Mouse (Mus musculus) heart, embryonic 11.5 days (tissue): ENCODE data around the gene 9930021J03Rik. TPM values are rescaled to one million over a fixed set of nuclear protein-coding genes. Genes with fewer than 3 reads are reported as not detected.

ENCODE experiments used
- ATAC-seq: fragments of 200-750 bp; cut with Nextera tagmentation; replicated peaks from 2 replicates; pipeline ENCODE4 v1.8.0; 2017; ENCODE audit warnings: moderate library complexity; ENCODE audit not compliant: insufficient number of reproducible peaks, low FRiP score, low TSS enrichment
- H3K27ac ChIP-seq: fragments of 300-500 bp; sonication (generic); 2 replicates; pipeline ENCODE4 v1.5.1; 2014; ENCODE audit warnings: mild to moderate bottlenecking, low read depth, low read length
- H3K27me3 ChIP-seq: fragments of 300-500 bp; sonication (generic); 2 replicates; pipeline ENCODE4 v1.6.1; 2014; ENCODE audit warnings: mild to moderate bottlenecking, low read length, mixed read lengths; ENCODE audit not compliant: control insufficient read depth, insufficient read depth
- H3K36me3 ChIP-seq: fragments of 300-500 bp; sonication (generic); 2 replicates; pipeline ENCODE4 v1.6.1; 2014; ENCODE audit warnings: mild to moderate bottlenecking, low read length, moderate library complexity, mixed read lengths; ENCODE audit not compliant: control insufficient read depth, insufficient read depth
- H3K4me1 ChIP-seq: fragments of 300-500 bp; sonication (generic); 2 replicates; pipeline ENCODE4 v1.6.1; 2014; ENCODE audit warnings: low read length; ENCODE audit not compliant: control insufficient read depth, insufficient read depth
- H3K4me2 ChIP-seq: fragments of 300-500 bp; sonication (generic); 2 replicates; pipeline ENCODE4 v1.6.1; 2014; ENCODE audit warnings: mild to moderate bottlenecking, moderate library complexity
- H3K4me3 ChIP-seq: fragments of 300-500 bp; sonication (generic); 2 replicates; pipeline ENCODE4 v1.5.1; 2014; ENCODE audit warnings: low read depth, low read length
- H3K9ac ChIP-seq: fragments of 300-500 bp; sonication (generic); 2 replicates; pipeline ENCODE4 v1.6.1; 2014; ENCODE audit warnings: mild to moderate bottlenecking, low read depth, low read length, moderate library complexity
- H3K9me3 ChIP-seq: fragments of 300-500 bp; sonication (generic); replicated peaks from 2 replicates; pipeline ENCODE4 v1.6.1; 2016; ENCODE audit warnings: low read length; ENCODE audit not compliant: control insufficient read depth
- WGBS: fragments of 180-500 bp; shearing (Covaris S2); extraction: QIAGEN DNeasy Blood & Tissue Kit; methylation state at CpG from one replicate; pipeline ENCODE4 v1.1.7; 2014; ENCODE audit not compliant: insufficient replicate concordance; 5-methylcytosine and 5-hydroxymethylcytosine counted together
- polyA plus RNA-seq: library from polyadenylated mRNA; unstranded; fragments of >200 nt; fragmentation: Nextera tagmentation; extraction: Ambion mirVana; gene quantifications from 2 replicates; pipeline ENCODE4 v1.2.1, GENCODE M21; 2014

The 9930021J03Rik gene
- polyA plus RNA-seq, 1 experiment from 2014 or later: 6.0 TPM

DNA sequence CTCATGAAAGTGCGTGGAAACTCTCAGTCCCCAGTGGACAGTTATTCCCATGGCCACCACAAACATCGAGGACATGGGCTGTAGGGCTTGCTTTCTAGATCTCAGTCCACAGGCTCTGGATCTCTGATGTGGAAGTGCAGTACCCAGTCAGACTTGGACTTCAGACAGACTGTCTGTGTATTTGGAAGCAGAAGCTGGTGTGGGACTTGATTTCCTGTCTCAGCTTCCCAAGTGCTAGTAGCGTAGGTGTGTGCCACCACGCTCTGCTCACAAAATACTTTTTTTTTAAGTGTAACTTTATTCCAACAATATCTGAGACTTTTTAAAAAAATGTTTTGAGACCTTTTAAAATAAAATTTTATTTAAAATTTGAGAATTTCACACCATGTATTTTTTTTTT is 109.5 kb downstream of the 9930021J03Rik start:
- Histone ChIP-seq H3K27me3 (no peaks in the 10 kb centered on the region), H3K9ac (no peak overlapping the region), H3K36me3 (no peaks in the 10 kb centered on the region), H3K4me2 (no peak overlapping the region), H3K27ac (no peak overlapping the region), H3K9me3 (no peaks in the 10 kb centered on the region), H3K4me3 (no peak overlapping the region), H3K4me1 (peaks cover 5% of the 10 kb centered on the region; the same call in 1 of the 2 replicates)
- WGBS: 90% methylated on average over 4 of the region's 4 CpGs
- no peak for ATAC-seq

DNA sequence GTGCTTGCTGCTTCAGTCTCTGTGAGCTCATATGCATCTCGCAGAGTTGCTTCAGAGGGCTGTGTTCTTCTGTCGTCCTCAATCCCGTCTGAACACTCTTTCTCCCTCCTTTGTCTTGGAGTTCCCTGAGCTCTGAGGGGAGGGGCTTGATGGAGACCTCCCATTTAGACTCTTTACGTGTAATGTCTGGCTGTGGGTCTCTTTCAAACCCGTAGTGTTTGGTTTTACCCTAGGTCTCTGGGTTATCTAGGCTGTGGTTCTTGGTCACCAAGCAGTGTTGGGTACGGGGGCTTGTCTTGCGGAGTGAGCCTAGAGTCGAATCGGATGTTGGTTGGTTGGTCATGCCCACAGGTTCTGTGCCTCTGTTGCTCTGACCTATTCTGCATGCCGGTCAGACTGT is 110.7 kb downstream of the 9930021J03Rik start:
- 87% methylated on average over 10 of the region's 10 CpGs for WGBS
- Histone ChIP-seq H3K36me3 (no peaks in the 10 kb centered on the region), H3K9ac (no peak overlapping the region), H3K4me1 (peaks cover 5% of the 10 kb centered on the region; the same call in 1 of the 2 replicates), H3K9me3 (no peaks in the 10 kb centered on the region), H3K27me3 (no peaks in the 10 kb centered on the region), H3K27ac (no peak overlapping the region), H3K4me2 (no peak overlapping the region), H3K4me3 (no peak overlapping the region)
- ATAC-seq: no peak

DNA sequence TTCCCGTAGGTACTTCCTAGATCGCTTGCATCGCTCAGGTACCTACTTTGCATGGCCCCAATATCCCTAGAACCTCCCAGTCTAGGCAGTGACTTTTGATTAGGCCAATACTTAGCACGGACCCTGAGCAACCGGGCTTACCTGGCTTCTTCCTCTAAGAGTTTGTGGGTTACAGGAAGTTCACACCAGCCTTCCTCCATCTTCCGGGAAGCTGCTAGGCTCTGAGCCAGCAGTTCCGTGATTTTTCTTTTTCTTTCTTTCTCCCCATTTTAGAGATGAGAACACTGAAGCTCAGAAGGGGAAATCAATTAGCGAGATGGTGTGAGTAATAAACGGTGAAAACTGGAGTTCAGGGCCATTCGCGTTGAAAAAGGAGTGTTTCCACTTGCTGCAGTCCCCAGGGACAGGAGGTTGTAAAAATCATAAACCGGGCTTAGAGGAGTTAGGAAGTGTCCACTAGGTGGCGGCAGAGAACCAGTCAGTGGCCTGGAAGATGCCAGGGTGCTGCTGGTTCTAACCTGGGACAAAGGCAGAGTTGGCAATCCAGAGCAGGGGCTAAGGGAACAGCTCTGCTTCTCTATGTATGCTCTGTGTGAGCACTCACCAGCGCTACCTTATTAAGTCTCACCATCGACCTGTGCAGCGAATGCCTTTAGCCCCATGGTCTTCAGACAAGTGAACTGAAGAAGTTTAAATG is 121.8 kb downstream of the 9930021J03Rik start:
- no peaks in the 10 kb centered on the region for H3K4me1 ChIP-seq
- no peaks in the 10 kb centered on the region for H3K27me3 ChIP-seq
- 0 out of 2 replicates have a peak, but pooled peaks cover 4% of the 10 kb centered on the region for H3K9me3 ChIP-seq
- H3K9ac ChIP-seq: no peak overlapping the region
- no peak overlapping the region for H3K27ac ChIP-seq
- no peak overlapping the region for H3K4me3 ChIP-seq
- H3K36me3 ChIP-seq: no peaks in the 10 kb centered on the region
- 52% methylated on average over 16 of the region's 16 CpGs for WGBS
- ATAC-seq: no peak
- H3K4me2 ChIP-seq: no peak overlapping the region

DNA sequence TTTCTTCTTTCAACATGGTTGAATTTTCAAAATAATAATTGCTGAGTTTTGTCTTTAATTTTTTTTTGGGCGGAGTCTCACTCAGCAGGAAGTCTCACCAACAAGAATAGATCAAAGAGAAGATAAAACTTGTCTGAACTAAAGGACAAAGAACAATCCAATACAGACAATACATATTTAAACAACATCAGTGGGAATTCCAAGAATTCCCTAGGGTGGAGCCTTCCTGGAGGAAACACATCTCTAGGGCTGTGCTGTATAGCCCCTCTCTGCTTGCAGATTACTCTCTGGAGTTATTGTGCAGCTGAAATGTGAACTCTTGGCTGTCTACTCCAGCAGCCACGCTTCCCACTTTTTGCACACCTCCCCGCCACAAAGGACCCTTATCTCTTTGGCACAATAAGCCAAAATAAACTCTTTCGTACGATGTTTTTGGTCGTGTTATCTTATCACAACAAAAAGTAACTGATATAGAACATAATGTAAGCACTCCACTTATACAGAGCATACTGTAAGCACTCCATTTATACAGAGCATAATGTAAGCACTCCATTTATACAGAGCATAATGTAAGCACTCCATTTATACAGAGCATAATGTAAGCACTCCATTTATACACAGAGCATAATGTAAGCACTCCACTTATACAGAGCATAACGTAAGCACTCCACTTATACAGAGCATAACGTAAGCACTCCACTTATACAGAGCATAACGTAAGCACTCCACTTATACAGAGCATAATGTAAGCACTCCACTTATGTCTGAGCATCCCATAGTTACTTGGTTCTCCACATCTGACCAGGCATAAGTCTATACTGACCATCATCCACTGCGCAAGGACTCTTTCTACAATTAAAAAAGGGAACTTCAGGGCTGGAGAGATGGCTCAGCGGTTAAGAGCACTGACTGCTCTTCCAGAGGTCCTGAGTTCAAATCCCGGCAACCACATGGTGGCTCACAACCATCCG is 125.3 kb downstream of the 9930021J03Rik start:
- Histone ChIP-seq H3K9ac (no peak overlapping the region), H3K4me1 (no peaks in the 10 kb centered on the region), H3K4me3 (no peak overlapping the region), H3K4me2 (no peak overlapping the region), H3K9me3 (0 out of 2 replicates have a peak, but pooled peaks cover 4% of the 10 kb centered on the region), H3K27ac (no peak overlapping the region), H3K36me3 (no peaks in the 10 kb centered on the region), H3K27me3 (peaks cover 10% of the 10 kb centered on the region)
- no peak for ATAC-seq
- WGBS: 56% methylated on average over 13 of the region's 13 CpGs

DNA sequence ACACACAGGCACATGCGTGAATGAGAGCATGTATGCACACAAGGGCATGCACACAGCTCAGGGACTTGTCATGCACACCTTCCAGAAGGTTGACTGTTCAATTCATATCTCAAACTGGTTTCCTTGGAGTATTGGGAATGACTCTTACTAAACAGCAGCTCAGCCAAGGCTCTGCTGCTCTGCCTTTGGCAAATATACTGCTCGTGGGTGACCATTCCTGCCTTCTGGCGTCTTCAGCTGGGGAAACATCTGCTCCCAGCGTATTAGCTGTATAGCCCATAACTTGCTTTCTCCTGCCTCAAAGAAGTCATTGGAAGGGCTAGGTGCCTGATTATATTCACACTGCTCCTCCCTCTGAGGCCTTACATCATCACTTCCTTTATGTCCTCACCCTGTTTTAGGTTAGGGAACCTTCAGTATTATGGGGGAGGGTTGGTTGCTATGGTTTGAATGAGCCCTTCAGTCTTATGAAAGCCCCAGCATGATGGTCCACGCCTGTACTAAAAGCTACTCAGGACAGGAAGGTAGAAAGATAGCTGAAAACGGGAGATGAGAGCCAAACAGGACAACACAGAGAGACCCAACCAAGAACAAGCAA is 127.5 kb downstream of the 9930021J03Rik start:
- no peak for ATAC-seq
- H3K27ac ChIP-seq: no peak overlapping the region
- no peaks in the 10 kb centered on the region for H3K36me3 ChIP-seq
- peaks cover 16% of the 10 kb centered on the region for H3K27me3 ChIP-seq
- no peak overlapping the region for H3K9ac ChIP-seq
- 78% methylated on average over 6 of the region's 6 CpGs for WGBS
- no peaks in the 10 kb centered on the region for H3K9me3 ChIP-seq
- H3K4me3 ChIP-seq: no peak overlapping the region
- H3K4me1 ChIP-seq: no peaks in the 10 kb centered on the region
- H3K4me2 ChIP-seq: no peak overlapping the region

DNA sequence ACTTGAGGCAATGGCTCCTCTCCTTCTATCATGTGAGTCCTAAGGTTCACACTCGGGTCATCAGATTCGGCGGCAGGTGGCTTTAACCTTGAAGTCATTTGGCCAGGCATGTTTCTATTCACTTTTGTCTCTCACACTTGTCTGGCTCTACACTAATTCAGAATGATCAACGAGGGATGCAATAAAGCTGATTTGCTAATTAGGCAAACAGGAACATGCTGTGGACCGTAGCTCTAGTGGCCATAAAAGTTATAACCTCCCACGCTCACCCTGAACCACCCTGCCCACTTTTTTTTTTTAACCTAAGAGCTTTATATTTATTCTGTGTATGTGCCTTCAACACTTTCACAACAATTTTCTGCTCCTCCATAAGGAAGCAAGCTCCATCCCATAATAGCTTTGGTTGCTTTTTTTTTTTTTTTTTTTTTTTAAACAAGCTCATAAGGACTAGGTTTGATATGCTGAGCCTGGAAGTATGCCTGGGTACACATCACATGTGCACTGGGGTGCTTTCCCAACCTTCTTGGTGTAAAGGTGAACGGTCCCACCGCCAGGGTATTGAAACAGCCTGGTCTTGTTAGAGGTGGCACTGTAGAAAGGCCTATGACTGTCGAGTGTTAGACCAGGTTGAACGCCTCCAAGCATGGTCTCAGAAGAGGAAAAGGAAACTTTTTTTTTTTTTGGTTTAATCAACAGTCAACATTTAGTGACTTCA is 129.2 kb downstream of the 9930021J03Rik start:
- Histone ChIP-seq H3K9me3 (no peaks in the 10 kb centered on the region), H3K27ac (no peak overlapping the region), H3K4me1 (no peaks in the 10 kb centered on the region), H3K4me3 (no peak overlapping the region), H3K27me3 (peaks cover 19% of the 10 kb centered on the region), H3K36me3 (no peaks in the 10 kb centered on the region), H3K4me2 (no peak overlapping the region), H3K9ac (no peak overlapping the region)
- no peak for ATAC-seq
- WGBS: 83% methylated on average over 10 of the region's 10 CpGs

DNA sequence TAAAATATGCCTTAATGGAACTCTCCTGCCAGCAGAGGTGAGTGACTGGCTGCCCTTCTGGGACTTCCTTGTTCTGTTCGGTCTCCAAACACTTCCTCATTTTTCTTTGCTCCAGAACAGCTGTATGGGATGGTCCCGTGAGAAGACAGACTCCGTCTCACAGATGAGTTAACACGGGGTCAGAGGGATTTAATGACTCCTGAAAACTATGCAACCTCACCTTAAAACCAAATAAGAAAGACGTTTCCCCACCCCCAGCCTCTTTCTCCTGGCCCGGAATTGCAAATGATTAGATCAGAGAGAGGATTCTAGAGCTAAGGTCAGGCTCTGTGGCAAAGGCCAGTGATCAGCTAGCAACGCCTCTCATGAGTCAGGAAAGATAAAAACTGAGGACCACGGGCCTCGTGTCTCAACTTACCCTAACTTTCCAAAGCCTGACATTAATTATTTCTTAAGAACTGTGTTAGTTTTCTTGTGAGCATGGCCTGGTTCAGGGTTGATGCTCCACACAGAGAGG is 130.2 kb downstream of the 9930021J03Rik start:
- no peak for ATAC-seq
- no peak overlapping the region for H3K9ac ChIP-seq
- H3K27ac ChIP-seq: no peak overlapping the region
- no peaks in the 10 kb centered on the region for H3K4me1 ChIP-seq
- no peaks in the 10 kb centered on the region for H3K9me3 ChIP-seq
- H3K36me3 ChIP-seq: no peaks in the 10 kb centered on the region
- H3K4me3 ChIP-seq: no peak overlapping the region
- H3K4me2 ChIP-seq: no peak overlapping the region
- peaks cover 19% of the 10 kb centered on the region for H3K27me3 ChIP-seq
- WGBS: 53% methylated on average over 9 of the region's 9 CpGs

DNA sequence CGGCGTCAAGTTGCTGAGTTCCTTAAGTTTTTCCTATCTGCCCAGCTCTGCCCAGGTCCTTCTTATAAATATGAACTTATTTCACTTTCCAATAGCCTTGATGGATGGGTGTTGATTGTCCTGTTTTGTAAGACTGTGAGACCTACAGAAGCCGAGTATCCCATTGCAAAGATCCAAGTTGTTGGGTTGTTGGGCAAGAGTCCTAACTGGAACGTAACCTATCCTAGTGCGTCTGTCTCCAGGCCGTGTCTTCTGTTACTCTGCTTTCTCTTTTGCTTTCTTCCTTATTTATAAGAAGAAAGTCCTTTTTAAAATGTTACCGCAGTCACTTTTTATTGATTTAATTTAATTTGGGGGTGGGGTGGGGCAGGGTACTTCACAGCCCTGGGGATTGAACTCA is 130.8 kb downstream of the 9930021J03Rik start:
- Histone ChIP-seq H3K9me3 (no peaks in the 10 kb centered on the region), H3K4me3 (no peak overlapping the region), H3K4me1 (no peaks in the 10 kb centered on the region), H3K4me2 (no peak overlapping the region), H3K27ac (no peak overlapping the region), H3K27me3 (peaks cover 19% of the 10 kb centered on the region), H3K9ac (no peak overlapping the region), H3K36me3 (no peaks in the 10 kb centered on the region)
- 91% methylated on average over 7 of the region's 7 CpGs for WGBS
- ATAC-seq: no peak
